Mouse (Mus musculus): ENCODE data around the gene Ptprn. TPM values are rescaled to one million over a fixed set of nuclear protein-coding genes. Genes with fewer than 3 reads are reported as not detected.
"Not testable (repeated sequence)": the region's sequence is repeated elsewhere in the genome, so short reads cannot be mapped to it uniquely, and the experiment has no call there.

The Ptprn gene
- polyA plus RNA-seq, 1 experiment from 2014 or later = 0.35 TPM

- 3% methylated on average over 8 of the region's 8 CpGs for WGBS
- H3K27me3 ChIP-seq = no peaks in the 10 kb centered on the region
- H3K4me1 ChIP-seq (replicated peaks) = peaks cover 18% of the 10 kb centered on the region
- peaks cover 3% of the 10 kb centered on the region; the same call in 1 of the 2 replicates for H3K36me3 ChIP-seq
- H3K9me3 ChIP-seq = no peaks in the 10 kb centered on the region
- no peak overlapping the region for H3K27ac ChIP-seq
- H3K4me2 ChIP-seq = no peak overlapping the region
- H3K9ac ChIP-seq (replicated peaks) = no peak overlapping the region
- no peak for ATAC-seq (ENCODE audit: insufficient number of reproducible peaks, insufficient read depth, low FRiP score, low TSS enrichment, low read depth)
- H3K4me3 ChIP-seq (replicated peaks) = no peak overlapping the region
Measured at GRCm38 (mm10) chr1:75234606-75235005, 29.7 kb downstream of the Ptprn start.

DNA sequence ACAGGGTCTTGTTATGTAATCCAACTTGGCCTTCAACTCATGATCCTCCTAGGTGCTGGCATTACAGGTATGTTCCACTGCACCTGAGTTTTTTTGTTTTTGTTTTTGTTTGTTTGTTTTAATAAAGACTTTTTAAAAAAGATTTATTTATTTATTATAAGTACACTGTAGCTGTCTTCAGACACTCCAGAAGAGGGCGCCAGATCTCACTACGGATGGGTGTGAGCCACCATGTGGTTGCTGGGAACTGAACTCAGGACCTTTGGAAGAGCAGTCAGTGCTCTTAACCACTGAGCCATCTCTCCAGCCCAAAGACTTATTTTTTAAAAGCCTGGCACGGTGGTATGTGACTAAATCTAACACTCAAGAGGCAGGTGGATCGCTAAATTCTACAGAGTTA is 31.8 kb downstream of the Ptprn start:
- H3K9ac ChIP-seq (replicated peaks); H3K9me3 ChIP-seq; H3K27me3 ChIP-seq; H3K4me3 ChIP-seq (replicated peaks); ATAC-seq (ENCODE audit: insufficient number of reproducible peaks, insufficient read depth, low FRiP score, low TSS enrichment, low read depth); H3K36me3 ChIP-seq; H3K27ac ChIP-seq; H3K4me2 ChIP-seq: not testable (repeated sequence)
- H3K4me1 ChIP-seq (replicated peaks) = peaks cover 12% of the 10 kb centered on the region
- 71% methylated on average over 4 of the region's 4 CpGs for WGBS

- no peak within 1 kb of the TSS for H3K4me2 ChIP-seq
- no peak within 1 kb of the TSS for H3K27ac ChIP-seq
- no peaks in the 10 kb centered on the region for H3K9me3 ChIP-seq
- no peak within 1 kb of the TSS for H3K9ac ChIP-seq (replicated peaks)
- no peaks in the 10 kb centered on the region for H3K27me3 ChIP-seq
- peaks cover 5% of the 10 kb centered on the region for H3K4me1 ChIP-seq (replicated peaks)
- no peaks in the 10 kb centered on the region for H3K36me3 ChIP-seq
- ATAC-seq (ENCODE audit: insufficient number of reproducible peaks, insufficient read depth, low FRiP score, low TSS enrichment, low read depth) = no peak
- WGBS = 67% methylated on average over 5 of the region's 5 CpGs
- no peak within 1 kb of the TSS for H3K4me3 ChIP-seq (replicated peaks)
Measured at GRCm38 (mm10) chr1:75231664-75232152, 32.6 kb downstream of the Ptprn start, which contains the start of gene A630095N17Rik. A630095N17Rik (minus strand) TSS chr1:75232102.

GRCm38 (mm10) chr1:75231224-75231623 is 33.1 kb downstream of the Ptprn start:
- Histone ChIP-seq H3K9ac (replicated peaks) (no peak overlapping the region), H3K27ac (no peak overlapping the region), H3K4me3 (replicated peaks) (no peak overlapping the region), H3K4me2 (no peak overlapping the region), H3K4me1 (replicated peaks) (peaks cover 5% of the 10 kb centered on the region), H3K36me3 (no peaks in the 10 kb centered on the region), H3K27me3 (0 out of 2 replicates have a peak, but pooled peaks cover 2% of the 10 kb centered on the region), H3K9me3 (no peaks in the 10 kb centered on the region)
- WGBS = 73% methylated on average over 4 of the region's 4 CpGs
- ATAC-seq (ENCODE audit: insufficient number of reproducible peaks, insufficient read depth, low FRiP score, low TSS enrichment, low read depth) = no peak

DNA sequence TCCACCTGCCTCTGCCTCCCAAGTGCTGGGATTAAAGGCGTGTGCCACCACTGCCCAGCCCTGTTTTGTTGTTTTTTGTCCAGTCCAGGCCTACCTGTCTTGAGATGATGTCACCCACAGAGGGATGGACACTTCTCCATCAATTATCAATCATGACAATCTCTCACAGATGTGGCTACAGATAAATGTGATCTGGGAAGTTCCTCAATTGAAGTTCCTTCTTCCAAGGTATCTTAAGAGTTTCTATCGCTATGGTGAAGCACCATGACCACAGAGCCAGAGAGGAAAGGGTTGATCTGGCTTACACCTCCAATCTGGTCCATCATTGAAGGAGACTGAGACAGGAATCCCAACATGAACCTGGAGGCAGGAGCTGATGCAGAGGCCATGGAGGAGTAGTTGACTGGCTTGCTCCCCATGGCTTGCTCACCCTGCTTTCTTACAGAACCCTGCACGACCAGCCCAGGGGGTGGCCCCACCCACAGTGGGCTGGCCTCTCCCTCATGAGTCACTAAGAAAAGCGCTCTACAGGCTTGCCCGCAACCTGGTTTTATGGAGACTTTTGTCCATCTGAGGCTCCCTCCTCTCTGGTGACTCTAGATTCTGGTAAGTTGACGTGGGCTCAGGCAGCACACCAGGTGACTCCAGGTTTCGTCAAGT is 33.8 kb downstream of the Ptprn start:
- H3K4me3 ChIP-seq (replicated peaks) = no peak overlapping the region
- 0 out of 2 replicates have a peak, but pooled peaks cover 3% of the 10 kb centered on the region for H3K27me3 ChIP-seq
- H3K36me3 ChIP-seq = no peaks in the 10 kb centered on the region
- H3K27ac ChIP-seq = no peak overlapping the region
- no peaks in the 10 kb centered on the region for H3K4me1 ChIP-seq (replicated peaks)
- no peak for ATAC-seq (ENCODE audit: insufficient number of reproducible peaks, insufficient read depth, low FRiP score, low TSS enrichment, low read depth)
- WGBS = 72% methylated on average over 7 of the region's 7 CpGs
- no peaks in the 10 kb centered on the region for H3K9me3 ChIP-seq
- H3K9ac ChIP-seq (replicated peaks) = no peak overlapping the region
- H3K4me2 ChIP-seq = no peak overlapping the region

GRCm38 (mm10) chr1:75229158-75229557 is 35.1 kb downstream of the Ptprn start:
- Histone ChIP-seq H3K4me1 (replicated peaks) (no peaks in the 10 kb centered on the region), H3K36me3 (no peaks in the 10 kb centered on the region), H3K27ac (no peak overlapping the region), H3K9me3 (no peaks in the 10 kb centered on the region), H3K4me3 (replicated peaks) (no peak overlapping the region), H3K27me3 (0 out of 2 replicates have a peak, but pooled peaks cover 3% of the 10 kb centered on the region), H3K9ac (replicated peaks) (no peak overlapping the region), H3K4me2 (no peak overlapping the region)
- ATAC-seq (ENCODE audit: insufficient number of reproducible peaks, insufficient read depth, low FRiP score, low TSS enrichment, low read depth) = no peak
- 72% methylated on average over 4 of the region's 4 CpGs for WGBS

GRCm38 (mm10) chr1:75227653-75228052 is 36.6 kb downstream of the Ptprn start:
- WGBS = 67% methylated on average over 1 of the region's 1 CpGs
- H3K9ac ChIP-seq (replicated peaks) = no peak overlapping the region

DNA sequence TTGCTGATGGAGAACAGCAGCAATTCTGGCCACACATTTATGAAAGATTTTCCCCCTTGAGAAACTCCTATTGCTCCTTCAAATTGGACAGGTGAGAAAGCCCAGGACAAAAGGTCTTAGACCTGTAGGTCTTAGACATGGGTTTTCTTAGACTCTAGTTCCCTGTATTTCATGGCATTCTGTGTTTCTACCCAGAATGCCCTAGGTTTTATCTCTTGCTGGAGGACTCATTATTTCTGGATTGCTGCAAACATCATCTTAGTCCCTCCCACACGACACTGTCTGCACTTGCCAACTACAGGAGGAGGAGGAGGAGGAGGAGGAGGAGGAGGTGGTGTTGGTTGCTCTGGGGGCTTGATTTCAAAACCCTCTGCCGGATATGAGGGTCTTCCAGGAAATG is 38.2 kb downstream of the Ptprn start:
- Histone ChIP-seq H3K36me3 (no peaks in the 10 kb centered on the region), H3K27me3 (peaks cover 22% of the 10 kb centered on the region), H3K4me3 (replicated peaks) (no peak overlapping the region), H3K4me2 (no peak overlapping the region), H3K9me3 (no peaks in the 10 kb centered on the region), H3K27ac (no peak overlapping the region), H3K4me1 (replicated peaks) (no peaks in the 10 kb centered on the region), H3K9ac (replicated peaks) (no peak overlapping the region)
- 83% methylated on average over 2 of the region's 2 CpGs for WGBS
- no peak for ATAC-seq (ENCODE audit: insufficient number of reproducible peaks, insufficient read depth, low FRiP score, low TSS enrichment, low read depth)

More at GRCm38 (mm10) chr1:75227653-75228052, 36.6 kb downstream of the Ptprn start:
- no peak overlapping the region for H3K27ac ChIP-seq
- 0 out of 2 replicates have a peak, but pooled peaks cover 7% of the 10 kb centered on the region for H3K27me3 ChIP-seq
- no peaks in the 10 kb centered on the region for H3K4me1 ChIP-seq (replicated peaks)
- no peak overlapping the region for H3K4me2 ChIP-seq
- no peak overlapping the region for H3K4me3 ChIP-seq (replicated peaks)
- no peak for ATAC-seq (ENCODE audit: insufficient number of reproducible peaks, insufficient read depth, low FRiP score, low TSS enrichment, low read depth)
- H3K9me3 ChIP-seq = no peaks in the 10 kb centered on the region
- no peaks in the 10 kb centered on the region for H3K36me3 ChIP-seq

- no peaks in the 10 kb centered on the region for H3K4me1 ChIP-seq (replicated peaks)
- no peak overlapping the region for H3K4me2 ChIP-seq
- peaks cover 29% of the 10 kb centered on the region for H3K27me3 ChIP-seq
- H3K36me3 ChIP-seq = no peaks in the 10 kb centered on the region
- H3K9ac ChIP-seq (replicated peaks) = no peak overlapping the region
- no peak overlapping the region for H3K4me3 ChIP-seq (replicated peaks)
- no peak for ATAC-seq (ENCODE audit: insufficient number of reproducible peaks, insufficient read depth, low FRiP score, low TSS enrichment, low read depth)
- no peak overlapping the region for H3K27ac ChIP-seq
- H3K9me3 ChIP-seq = no peaks in the 10 kb centered on the region
- 77% methylated on average over 3 of the region's 3 CpGs for WGBS
Measured at GRCm38 (mm10) chr1:75225473-75225872, 38.8 kb downstream of the Ptprn start.

DNA sequence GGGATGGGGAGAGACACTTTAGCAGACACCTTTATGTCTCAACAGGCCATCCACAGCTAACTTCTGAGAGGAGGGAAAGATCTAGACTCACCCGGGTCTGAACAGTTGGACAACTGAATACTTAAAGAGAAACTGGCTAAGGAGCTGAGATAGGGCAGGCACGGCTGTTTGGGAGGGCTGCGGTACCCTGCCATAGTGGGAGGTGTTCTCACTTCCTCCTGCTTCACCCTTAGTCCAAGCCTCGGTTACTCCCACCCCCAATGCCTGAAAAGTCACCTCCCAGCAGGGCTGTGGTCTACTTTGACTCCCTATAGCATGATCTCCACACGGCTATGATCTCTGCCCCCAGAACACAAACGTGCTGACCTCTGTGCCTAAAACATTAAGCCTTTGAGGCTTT is 40.8 kb downstream of the Ptprn start:
- Histone ChIP-seq H3K9me3 (no peaks in the 10 kb centered on the region), H3K4me1 (replicated peaks) (peaks cover 12% of the 10 kb centered on the region), H3K36me3 (no peaks in the 10 kb centered on the region), H3K4me3 (replicated peaks) (no peak overlapping the region), H3K27ac (no peak overlapping the region), H3K4me2 (no peak overlapping the region), H3K27me3 (peaks cover 48% of the 10 kb centered on the region), H3K9ac (replicated peaks) (no peak overlapping the region)
- WGBS = 66% methylated on average over 6 of the region's 6 CpGs
- ATAC-seq (ENCODE audit: insufficient number of reproducible peaks, insufficient read depth, low FRiP score, low TSS enrichment, low read depth) = no peak

GRCm38 (mm10) chr1:75222926-75223325 is 41.4 kb downstream of the Ptprn start:
- no peak for ATAC-seq (ENCODE audit: insufficient number of reproducible peaks, insufficient read depth, low FRiP score, low TSS enrichment, low read depth)
- 80% methylated on average over 6 of the region's 6 CpGs for WGBS
- Histone ChIP-seq H3K9ac (replicated peaks) (no peak overlapping the region), H3K27me3 (peaks cover 54% of the 10 kb centered on the region), H3K27ac (no peak overlapping the region), H3K4me2 (no peak overlapping the region), H3K9me3 (no peaks in the 10 kb centered on the region), H3K4me3 (replicated peaks) (no peak overlapping the region), H3K4me1 (replicated peaks) (peaks cover 18% of the 10 kb centered on the region), H3K36me3 (no peaks in the 10 kb centered on the region)

- no peaks in the 10 kb centered on the region for H3K9me3 ChIP-seq
- H3K27me3 ChIP-seq = peaks cover 68% of the 10 kb centered on the region
- H3K4me3 ChIP-seq (replicated peaks) = no peak overlapping the region
- H3K27ac ChIP-seq = no peak overlapping the region
- no peak overlapping the region for H3K9ac ChIP-seq (replicated peaks)
- no peaks in the 10 kb centered on the region for H3K36me3 ChIP-seq
- 73% methylated on average over 3 of the region's 3 CpGs for WGBS
- no peak overlapping the region for H3K4me2 ChIP-seq
- peaks cover 19% of the 10 kb centered on the region for H3K4me1 ChIP-seq (replicated peaks)
- no peak for ATAC-seq (ENCODE audit: insufficient number of reproducible peaks, insufficient read depth, low FRiP score, low TSS enrichment, low read depth)
Measured at GRCm38 (mm10) chr1:75221538-75221937, 42.8 kb downstream of the Ptprn start.
